Mouse (Mus musculus) hindbrain, embryonic 14.5 days (tissue): Measurements from ENCODE around the gene Vps4a. TPM values are rescaled to one million over a fixed set of nuclear protein-coding genes. Genes with fewer than 3 reads are reported as not detected.
A peak's percentile ranks its signal among the peaks of the same experiment; 100 is the strongest.

Source experiments
- ATAC-seq: fragments of 200-750 bp; cut with Nextera tagmentation; 2 replicates; pipeline ENCODE4 v1.8.0; 2017; ENCODE audit warnings: moderate number of reproducible peaks, mild to moderate bottlenecking, moderate TSS enrichment, moderate library complexity; ENCODE audit not compliant: low FRiP score
- DNase-seq: peaks from one replicate; pipeline ENCODE4 v3.0.0-alpha.2; 2015; ENCODE audit warnings: low spot score
- H3K27ac ChIP-seq: fragments of 300-500 bp; sonication (generic); 2 replicates; pipeline ENCODE4 v1.5.1; 2014; ENCODE audit warnings: mild to moderate bottlenecking, moderate library complexity
- H3K27me3 ChIP-seq: fragments of 300-500 bp; sonication (generic); 2 replicates; pipeline ENCODE4 v1.6.1; 2014; ENCODE audit warnings: mild to moderate bottlenecking, low read length, mixed read lengths; ENCODE audit not compliant: control insufficient read depth, insufficient read depth
- H3K36me3 ChIP-seq: fragments of 300-500 bp; sonication (generic); replicated peaks from 2 replicates; pipeline ENCODE4 v1.6.1; 2014; ENCODE audit not compliant: control insufficient read depth, insufficient read depth
- H3K4me1 ChIP-seq: fragments of 300-500 bp; sonication (generic); replicated peaks from 2 replicates; pipeline ENCODE4 v1.6.1; 2014; ENCODE audit warnings: antibody characterized with exemption, low read length, mixed read lengths; ENCODE audit not compliant: control insufficient read depth, insufficient read depth
- H3K4me2 ChIP-seq: fragments of 300-500 bp; sonication (generic); replicated peaks from 2 replicates; pipeline ENCODE4 v1.6.1; 2014; ENCODE audit warnings: mild to moderate bottlenecking, moderate library complexity
- H3K4me3 ChIP-seq: fragments of 300-500 bp; sonication (generic); replicated peaks from 2 replicates; pipeline ENCODE4 v1.5.1; 2014; ENCODE audit warnings: mild to moderate bottlenecking, low read length
- H3K9ac ChIP-seq: fragments of 300-500 bp; sonication (generic); 2 replicates; pipeline ENCODE4 v1.6.1; 2014
- H3K9me3 ChIP-seq: fragments of 300-500 bp; sonication (generic); 2 replicates; pipeline ENCODE4 v1.6.1; 2016; ENCODE audit warnings: low read length; ENCODE audit not compliant: control insufficient read depth
- WGBS: fragments of 180-500 bp; shearing (Covaris S2); extraction: QIAGEN DNeasy Blood & Tissue Kit; methylation state at CpG from one replicate; pipeline ENCODE4 v1.1.7; 2014; 5-methylcytosine and 5-hydroxymethylcytosine counted together
- polyA plus RNA-seq: library from polyadenylated mRNA; unstranded; fragments of >200 nt; fragmentation: Nextera tagmentation; extraction: Ambion mirVana; gene quantifications from 2 replicates; pipeline ENCODE4 v1.2.1, GENCODE M21; 2014

Gene Vps4a
- polyA plus RNA-seq, 1 experiment from 2014 or later, result 149 TPM

- no peaks in the 10 kb centered on the region for H3K4me1 ChIP-seq
- H3K27me3 ChIP-seq, result no peaks in the 10 kb centered on the region
- DNase-seq, result no peak
Measured at GRCm38 (mm10) chr8:107040632-107041031, 9.6 kb downstream of the Vps4a start.

GRCm38 (mm10) chr8:107045478-107045877, 14.5 kb downstream of the Vps4a start:
- peaks cover 79% of the 10 kb centered on the region for H3K36me3 ChIP-seq
- WGBS, result 94% methylated on average over 6 of the region's 6 CpGs

More at GRCm38 (mm10) chr8:107040632-107041031, 9.6 kb downstream of the Vps4a start:
- WGBS, result 90% methylated on average over 7 of the region's 7 CpGs
- no peak for ATAC-seq
- Histone ChIP-seq H3K9ac (no peak overlapping the region), H3K36me3 (peaks cover 90% of the 10 kb centered on the region), H3K27ac (no peak overlapping the region), H3K4me2 (no peak overlapping the region), H3K9me3 (no peaks in the 10 kb centered on the region), H3K4me3 (no peak overlapping the region)

GRCm38 (mm10) chr8:107046976-107047375, 16.0 kb downstream of the Vps4a start:
- 86% methylated on average over 5 of the region's 5 CpGs for WGBS
- no peak overlapping the region for H3K4me3 ChIP-seq

More at GRCm38 (mm10) chr8:107045478-107045877, 14.5 kb downstream of the Vps4a start:
- no peak for ATAC-seq
- Histone ChIP-seq H3K4me3 (no peak overlapping the region), H3K27me3 (no peaks in the 10 kb centered on the region), H3K4me1 (peaks cover 17% of the 10 kb centered on the region; the same call in 1 of the 2 replicates), H3K4me2 (no peak overlapping the region), H3K9me3 (no peaks in the 10 kb centered on the region), H3K9ac (no peak overlapping the region), H3K27ac (no peak overlapping the region)
- DNase-seq, result no peak

GRCm38 (mm10) chr8:107048061-107048941, 17.3 kb downstream of the Vps4a start, which contains the start of gene Pdf:
Gene Pdf (minus strand): TSS chr8:107048614.
- peak within 1 kb of the TSS; percentile 90 for H3K27ac ChIP-seq
- H3K9ac ChIP-seq, result peak within 1 kb of the TSS; percentile 90
- peaks cover 79% of the 10 kb centered on the region for H3K36me3 ChIP-seq
- ATAC-seq, result peak; percentile 86
- H3K27me3 ChIP-seq, result no peaks in the 10 kb centered on the region
- peaks cover 17% of the 10 kb centered on the region; the same call in 1 of the 2 replicates for H3K4me1 ChIP-seq
- H3K4me3 ChIP-seq, result peak within 1 kb of the TSS; percentile 80
- no peaks in the 10 kb centered on the region for H3K9me3 ChIP-seq
- WGBS, result under 1% methylated on average over 84 of the region's 87 CpGs
- H3K4me2 ChIP-seq, result peak within 1 kb of the TSS; percentile 92
- DNase-seq, result peak; percentile 78

More at GRCm38 (mm10) chr8:107046976-107047375, 16.0 kb downstream of the Vps4a start:
- Histone ChIP-seq H3K9ac (no peak overlapping the region), H3K36me3 (peaks cover 79% of the 10 kb centered on the region), H3K4me1 (peaks cover 17% of the 10 kb centered on the region; the same call in 1 of the 2 replicates), H3K4me2 (peak overlapping the region; percentile 92; the same call in 1 of the 2 replicates), H3K27me3 (no peaks in the 10 kb centered on the region), H3K9me3 (no peaks in the 10 kb centered on the region), H3K27ac (no peak overlapping the region)
- DNase-seq (no peak), ATAC-seq (no peak)

GRCm38 (mm10) chr8:107049480-107049879, 18.5 kb downstream of the Vps4a start:
- H3K36me3 ChIP-seq, result peaks cover 79% of the 10 kb centered on the region
- H3K4me3 ChIP-seq, result no peak overlapping the region
- no peaks in the 10 kb centered on the region for H3K27me3 ChIP-seq
- no peak overlapping the region for H3K27ac ChIP-seq
- DNase-seq (no peak), ATAC-seq (no peak)
- WGBS, result 94% methylated on average over 4 of the region's 4 CpGs
- H3K4me2 ChIP-seq, result 0 out of 2 replicates have a peak overlapping the region, but pooled peaks have one; percentile 92
- no peaks in the 10 kb centered on the region for H3K9me3 ChIP-seq
- H3K9ac ChIP-seq, result no peak overlapping the region
- peaks cover 17% of the 10 kb centered on the region; the same call in 1 of the 2 replicates for H3K4me1 ChIP-seq

- no peak overlapping the region for H3K4me2 ChIP-seq
- DNase-seq (no peak), ATAC-seq (no peak)
- H3K27ac ChIP-seq, result no peak overlapping the region
- H3K9me3 ChIP-seq, result no peaks in the 10 kb centered on the region
- H3K36me3 ChIP-seq, result peaks cover 57% of the 10 kb centered on the region
- H3K4me3 ChIP-seq, result no peak overlapping the region
- 99% methylated on average over 8 of the region's 8 CpGs for WGBS
- H3K27me3 ChIP-seq, result no peaks in the 10 kb centered on the region
- H3K4me1 ChIP-seq, result peaks cover 25% of the 10 kb centered on the region; the same call in 1 of the 2 replicates
- no peak overlapping the region for H3K9ac ChIP-seq
Measured at GRCm38 (mm10) chr8:107052046-107052445, 21.0 kb downstream of the Vps4a start.

- DNase-seq, result peak; percentile 97
- under 1% methylated on average over 86 of the region's 88 CpGs for WGBS
- peaks cover 56% of the 10 kb centered on the region for H3K36me3 ChIP-seq
Measured at GRCm38 (mm10) chr8:107056076-107056972, 25.3 kb downstream of the Vps4a start, which contains the start of the genes Cog8 and Nip7. Gene Cog8 (minus strand): TSS chr8:107056689. Gene Nip7 (plus strand): TSS chr8:107056877.

GRCm38 (mm10) chr8:107056973-107057369, 25.9 kb downstream of the Vps4a start:
- Histone ChIP-seq H3K4me3 (peak overlapping the region; percentile 81), H3K4me2 (peak overlapping the region; percentile 96), H3K4me1 (peaks cover 16% of the 10 kb centered on the region), H3K9ac (peak overlapping the region; percentile 89), H3K27me3 (no peaks in the 10 kb centered on the region), H3K9me3 (no peaks in the 10 kb centered on the region), H3K36me3 (peaks cover 50% of the 10 kb centered on the region), H3K27ac (no peak overlapping the region; the same call in 1 of the 2 replicates)
- WGBS, result under 1% methylated on average over 33 of the region's 33 CpGs
- peak; percentile 74 for ATAC-seq
- DNase-seq, result no peak

More at GRCm38 (mm10) chr8:107056076-107056972, 25.3 kb downstream of the Vps4a start, which contains the start of the genes Cog8 and Nip7:
- H3K4me3 ChIP-seq, result peak within 1 kb of the TSS; percentile 81
- H3K4me2 ChIP-seq, result peak within 1 kb of the TSS; percentile 96
- H3K27ac ChIP-seq, result peak within 1 kb of the TSS; percentile 79
- H3K27me3 ChIP-seq, result no peaks in the 10 kb centered on the region
- ATAC-seq, result peak; percentile 95
- H3K9me3 ChIP-seq, result no peaks in the 10 kb centered on the region
- peak within 1 kb of the TSS; percentile 89 for H3K9ac ChIP-seq
- peaks cover 16% of the 10 kb centered on the region for H3K4me1 ChIP-seq
